Mouse (Mus musculus): Measurements from ENCODE around the gene Gtf2ird2.

GRCm38 (mm10) chr5:134147194-134147753 lies 36.5 kb upstream of the Gtf2ird2 start:
- TF ChIP-seq NRF1 (IDR thresholded peaks at IDR 0.05; ENCODE audit: insufficient read depth, low read depth, low read length, poor library complexity, severe bottlenecking), result no peak
- TF ChIP-seq MAZ (IDR thresholded peaks at IDR 0.05; ENCODE audit: low read depth, low read length), result no peak
- TF ChIP-seq MEF2A (IDR thresholded peaks at IDR 0.05; ENCODE audit: extremely low read depth, insufficient replicate concordance, low read depth, low read length, poor library complexity, severe bottlenecking), result no peak
- TF ChIP-seq GABPA (IDR thresholded peaks at IDR 0.05; ENCODE audit: low read depth, low read length), result no peak
- no peak for TF ChIP-seq ZNF384 (IDR thresholded peaks at IDR 0.05; ENCODE audit: low read depth, low read length)
- TF ChIP-seq GATA1 (IDR thresholded peaks at IDR 0.05; ENCODE audit: low read depth, low read length), result no peak
- no peak for TF ChIP-seq USF1 (IDR thresholded peaks at IDR 0.05; ENCODE audit: low read depth, low read length)
- TF ChIP-seq ZC3H11A (IDR thresholded peaks at IDR 0.05; ENCODE audit: low read depth, low read length), result no peak

Data from MEL (cell line).